Mouse (Mus musculus) kidney, postnatal 36 days (tissue): ENCODE data around the gene Entpd1.
A peak's percentile ranks its signal among the peaks of the same experiment; 100 is the strongest.

Source experiments
- DNase-seq, 2 experiments: peaks; one replicate each; pipeline ENCODE4 v3.0.0; 2021 to 2022; ENCODE audit warnings: mixed read lengths in 2 of 2

Gene Entpd1

GRCm38 (mm10) chr19:40630096-40630495 lies 17.9 kb downstream of the Entpd1 start:
- peak; percentile 25 to 39 for DNase-seq

- DNase-seq, result peak in 1 of 2 experiments; percentile 23
Measured at GRCm38 (mm10) chr19:40630606-40631005, 18.4 kb downstream of the Entpd1 start.

DNA sequence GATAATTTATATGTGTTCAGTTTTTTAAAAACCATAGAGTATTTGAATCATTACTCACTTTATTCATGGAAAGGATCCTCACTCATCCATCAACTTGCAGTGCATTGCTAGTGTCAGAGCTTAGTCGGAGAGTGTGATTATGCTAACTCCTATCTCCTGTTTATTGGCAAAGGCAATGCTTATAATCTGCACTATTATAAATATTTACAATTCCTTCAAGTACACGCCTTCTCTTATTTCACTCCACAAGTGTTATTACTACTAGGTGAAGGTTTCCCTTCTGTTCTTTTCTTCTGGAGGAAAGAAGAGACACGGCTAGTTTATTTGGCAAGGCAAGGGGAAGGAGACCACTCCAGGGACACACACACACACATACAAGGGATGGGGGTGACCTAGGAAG lies 20.0 kb downstream of the Entpd1 start:
- DNase-seq, result no peak

GRCm38 (mm10) chr19:40632668-40633067 lies 20.5 kb downstream of the Entpd1 start:
- DNase-seq, result peak in 1 of 2 experiments; percentile 38

DNA sequence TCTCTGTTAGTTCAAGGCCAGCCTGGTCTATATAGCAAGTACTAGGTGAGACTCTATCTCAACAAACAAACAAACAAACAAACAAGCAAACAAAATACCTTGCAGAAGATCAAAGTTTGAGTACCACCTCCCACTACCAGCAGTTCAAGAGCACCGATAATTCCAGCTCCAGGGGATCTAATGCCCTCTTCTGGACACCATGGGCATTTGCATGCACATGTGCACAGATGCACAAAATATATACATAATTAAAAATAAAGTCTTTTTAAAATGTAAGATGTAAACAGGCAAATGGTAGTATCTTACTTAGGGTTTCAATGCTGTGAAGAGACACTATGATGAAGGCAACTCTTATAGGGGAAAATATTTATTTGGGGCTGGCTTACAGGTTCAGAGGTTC lies 21.0 kb downstream of the Entpd1 start:
- DNase-seq, result no peak

- DNase-seq, result peak; percentile 69 to 71
Measured at GRCm38 (mm10) chr19:40637091-40637490, 24.9 kb downstream of the Entpd1 start.

- DNase-seq, result peak in 1 of 2 experiments; percentile 12
Measured at GRCm38 (mm10) chr19:40637601-40638000, 25.4 kb downstream of the Entpd1 start.

DNA sequence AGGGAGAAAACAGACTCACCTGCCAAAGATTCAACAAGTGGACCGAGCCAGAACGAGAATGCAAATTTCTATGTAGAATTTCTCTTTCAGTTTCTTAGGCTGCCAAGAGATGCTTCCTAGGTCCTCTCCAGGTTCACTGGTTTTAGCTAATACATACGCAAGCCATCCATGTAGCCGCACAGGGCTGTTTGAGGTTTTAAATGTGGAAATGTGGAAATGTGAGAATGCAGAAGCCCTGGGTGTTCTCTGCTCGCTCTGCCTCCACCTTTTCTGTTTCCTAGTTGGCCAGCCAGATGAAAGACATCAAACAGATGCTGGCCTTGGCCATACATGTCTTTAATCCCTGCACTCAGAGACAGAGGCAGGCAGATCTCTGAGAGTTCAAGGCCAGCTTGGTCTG lies 26.4 kb downstream of the Entpd1 start:
- DNase-seq, result no peak

GRCm38 (mm10) chr19:40639729-40640304 lies 27.7 kb downstream of the Entpd1 start:
- DNase-seq, result no peak

DNA sequence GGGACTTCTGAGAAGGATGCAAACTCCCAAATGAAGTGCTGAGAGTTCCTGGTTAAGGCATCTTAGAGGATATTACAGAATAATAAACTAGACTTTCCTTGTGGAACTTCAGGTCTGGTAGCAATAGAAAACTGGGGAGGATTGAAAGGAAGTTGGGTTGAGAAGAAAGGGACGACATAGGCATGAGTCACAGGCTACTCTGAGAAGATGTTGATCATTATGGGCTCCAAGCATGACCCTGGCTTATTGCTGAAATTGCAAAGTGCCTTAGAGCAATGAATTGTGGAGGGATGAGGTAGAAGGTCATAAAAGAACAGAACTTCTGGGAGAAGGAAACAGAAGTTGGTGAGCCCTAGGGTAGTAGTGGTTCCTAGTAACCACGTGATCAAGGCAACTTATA lies 28.6 kb downstream of the Entpd1 start:
- no peak for DNase-seq

DNA sequence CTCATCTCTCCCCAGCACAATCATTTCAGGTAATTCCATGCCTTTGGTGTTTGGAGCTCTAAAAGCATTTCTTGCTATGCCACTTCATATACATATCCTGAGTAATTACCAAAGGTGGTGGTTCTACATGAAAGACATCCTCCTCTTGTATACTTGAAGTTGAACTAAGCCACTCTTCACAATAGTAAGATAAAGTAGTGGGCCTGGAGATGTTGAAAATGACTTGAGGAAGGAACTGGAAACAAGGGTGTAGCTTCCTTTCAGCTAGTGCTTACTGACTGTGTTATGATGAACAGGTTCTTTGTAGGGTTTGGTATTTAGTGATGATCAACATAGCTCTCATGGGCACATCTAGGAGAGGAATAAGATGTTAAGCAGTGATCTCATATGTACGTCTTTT lies 31.7 kb downstream of the Entpd1 start:
- DNase-seq, result no peak

DNA sequence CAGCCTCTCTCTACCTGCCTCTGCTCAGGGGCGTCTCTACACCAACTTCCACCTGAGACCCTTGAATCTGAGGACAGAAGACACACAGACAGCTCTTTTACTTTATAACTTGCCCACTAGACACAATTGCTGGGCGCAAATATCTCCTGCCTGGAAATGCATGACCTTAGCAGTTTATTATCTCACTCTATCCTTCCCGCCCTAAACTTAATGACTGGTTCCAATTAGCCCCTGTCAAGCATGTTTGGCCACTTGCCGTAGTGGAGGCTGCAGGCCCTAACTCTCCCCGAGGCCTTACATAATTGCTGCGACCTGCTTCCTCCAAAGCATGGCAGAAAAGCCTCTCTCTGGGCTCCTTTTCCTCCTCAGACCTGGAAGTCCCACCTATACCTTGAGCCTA lies 34.2 kb downstream of the Entpd1 start:
- no peak for DNase-seq

GRCm38 (mm10) chr19:40647319-40648158 lies 35.4 kb downstream of the Entpd1 start:
- peak; percentile 33 to 76 for DNase-seq

- peak in 1 of 2 experiments; percentile 23 for DNase-seq
Measured at GRCm38 (mm10) chr19:40650090-40650489, 37.9 kb downstream of the Entpd1 start.

GRCm38 (mm10) chr19:40656207-40656606 lies 44.0 kb downstream of the Entpd1 start:
- DNase-seq, result no peak

DNA sequence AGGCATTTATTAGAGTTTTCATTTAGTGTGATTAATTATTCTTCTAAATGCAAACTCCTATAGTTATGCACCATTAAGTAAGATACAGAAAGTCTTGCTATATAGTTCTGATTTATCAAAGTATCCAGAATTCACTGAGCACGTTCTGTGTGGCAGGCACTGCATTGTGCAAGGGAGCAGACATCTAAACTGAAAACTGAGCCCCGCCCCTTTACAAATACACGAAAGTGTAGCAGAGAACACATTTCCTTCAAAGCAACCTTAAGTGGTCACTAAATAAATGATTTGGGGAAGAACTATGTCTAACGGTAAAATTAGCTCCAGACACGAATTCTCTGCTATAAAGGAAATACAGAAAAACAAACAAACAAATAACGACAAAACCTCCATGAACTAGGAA lies 46.1 kb downstream of the Entpd1 start:
- DNase-seq, result no peak

GRCm38 (mm10) chr19:40658935-40659334 lies 46.8 kb downstream of the Entpd1 start:
- no peak for DNase-seq

- DNase-seq, result peak; percentile 38 to 60
Measured at GRCm38 (mm10) chr19:40659651-40660478, 47.7 kb downstream of the Entpd1 start.

DNA sequence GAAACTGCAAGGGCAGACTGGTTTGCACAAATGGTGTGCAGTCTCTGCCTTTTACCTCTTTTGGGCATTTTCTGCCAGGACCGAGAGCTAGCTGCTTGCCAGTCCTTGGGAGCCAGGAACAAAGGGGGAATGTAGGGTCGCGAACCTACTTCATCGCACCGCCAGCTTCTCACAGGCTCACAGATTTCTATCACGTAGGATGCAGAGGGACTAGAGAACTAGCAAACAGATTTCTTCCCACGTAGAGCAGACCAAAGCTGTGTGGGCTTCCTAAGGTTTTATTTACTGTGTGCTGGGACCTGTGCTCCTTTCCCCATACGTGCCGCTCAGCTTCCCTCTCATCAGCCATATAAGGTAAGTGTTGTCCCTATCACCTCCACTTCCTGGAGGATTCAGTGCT lies 48.3 kb downstream of the Entpd1 start:
- no peak for DNase-seq

GRCm38 (mm10) chr19:40661108-40661507 lies 48.9 kb downstream of the Entpd1 start:
- peak; percentile 44 to 69 for DNase-seq

DNA sequence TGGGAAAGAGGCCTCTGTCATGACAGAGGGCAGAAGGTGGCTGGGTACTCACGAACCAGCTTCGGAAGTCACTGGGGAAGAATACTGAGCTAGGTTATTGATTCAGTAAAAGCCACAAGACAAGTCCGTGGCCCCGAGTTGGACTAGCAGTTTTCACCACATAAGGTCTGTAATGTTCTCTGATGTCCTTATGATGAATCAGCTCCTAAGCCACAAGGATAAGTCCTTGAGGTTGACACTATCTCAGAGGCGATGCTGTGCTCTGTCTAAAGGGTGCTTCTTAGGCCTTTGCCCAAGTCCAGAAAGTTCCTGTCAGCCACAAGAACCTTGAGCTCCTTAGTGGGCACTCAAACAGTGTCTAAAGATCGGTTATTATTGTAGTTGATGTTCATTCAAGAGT lies 49.7 kb downstream of the Entpd1 start:
- DNase-seq, result no peak

- peak in 1 of 2 experiments; percentile 28 for DNase-seq
Measured at GRCm38 (mm10) chr19:40662727-40663126, 50.6 kb downstream of the Entpd1 start.

GRCm38 (mm10) chr19:40665778-40666177 lies 53.6 kb downstream of the Entpd1 start:
- DNase-seq, result no peak
